Mouse (Mus musculus): ENCODE measurements around the gene Polr2c.
"Not testable (repeated sequence)": the region's sequence is repeated elsewhere in the genome, so short reads cannot be mapped to it uniquely, and the experiment has no call there.

Gene Polr2c

DNA sequence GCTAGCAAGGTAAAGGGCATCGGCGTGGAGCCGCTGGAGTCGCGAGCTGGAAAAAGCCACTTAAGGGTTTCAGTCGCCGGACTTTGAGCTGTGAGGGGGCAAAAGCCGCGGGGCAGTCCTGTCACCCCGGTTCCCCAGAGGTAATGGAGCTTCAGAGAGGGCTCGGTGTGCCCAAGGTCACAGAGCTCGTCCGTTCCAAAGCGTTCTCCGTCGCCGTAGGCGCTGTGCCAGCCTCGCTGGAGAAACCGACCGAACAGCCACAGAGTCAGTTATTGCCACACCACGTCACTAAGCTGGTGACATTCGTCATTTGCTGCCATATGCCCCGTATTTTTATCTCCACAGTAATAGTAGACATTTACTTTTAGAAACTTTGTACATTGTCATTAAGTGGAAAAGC, 18.6 kb upstream of the Polr2c start:
- DNase-seq (ENCODE audit: extremely low spot score, low read depth, low spot score) = no peak

GRCm38 (mm10) chr8:94841183-94841582, 16.1 kb upstream of the Polr2c start:
- no peak for DNase-seq (ENCODE audit: extremely low spot score, low read depth, low spot score)

DNA sequence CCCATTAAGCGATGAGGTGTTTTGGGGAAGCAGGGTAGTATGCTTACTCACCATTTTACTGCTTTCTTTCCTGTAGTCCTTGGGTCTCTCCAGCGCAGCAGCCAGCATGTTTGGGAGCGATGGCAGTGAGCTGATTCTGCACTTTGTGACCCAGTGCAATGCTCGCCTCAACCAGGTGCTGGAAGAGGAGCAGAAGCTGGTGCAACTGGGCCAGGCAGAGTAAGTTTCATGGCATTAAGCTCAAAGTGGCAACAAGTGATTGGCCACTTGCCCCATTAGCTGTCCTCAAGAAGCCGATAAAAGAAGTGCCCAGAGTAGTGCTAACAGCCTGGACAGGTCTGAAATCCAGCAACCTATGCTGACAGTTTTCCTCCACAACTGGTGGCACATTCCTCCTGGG, 7.2 kb upstream of the Polr2c start:
- no peak for DNase-seq (ENCODE audit: extremely low spot score, low read depth, low spot score)

- not testable (repeated sequence) for DNase-seq (ENCODE audit: extremely low spot score, low read depth, low spot score)
Measured at GRCm38 (mm10) chr8:94854761-94855160, 2.5 kb upstream of the Polr2c start.

DNA sequence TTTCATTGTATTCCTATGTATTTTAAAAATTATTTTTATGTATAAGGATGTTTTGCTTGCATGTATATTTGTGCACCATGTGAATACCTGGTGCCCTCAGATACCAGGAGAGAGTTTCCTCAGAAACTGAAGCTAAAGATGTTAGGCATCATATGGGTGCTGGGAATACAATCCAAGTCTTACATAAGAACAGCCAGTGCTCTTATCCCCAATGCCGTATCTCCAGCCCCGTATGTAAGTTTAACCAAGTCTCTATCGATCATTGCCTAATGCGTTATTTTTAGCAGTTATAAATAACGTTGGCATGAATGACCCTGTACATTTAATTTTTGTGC, 272 bp upstream of the Polr2c start:
- no peak for DNase-seq (ENCODE audit: extremely low spot score, low read depth, low spot score)

DNA sequence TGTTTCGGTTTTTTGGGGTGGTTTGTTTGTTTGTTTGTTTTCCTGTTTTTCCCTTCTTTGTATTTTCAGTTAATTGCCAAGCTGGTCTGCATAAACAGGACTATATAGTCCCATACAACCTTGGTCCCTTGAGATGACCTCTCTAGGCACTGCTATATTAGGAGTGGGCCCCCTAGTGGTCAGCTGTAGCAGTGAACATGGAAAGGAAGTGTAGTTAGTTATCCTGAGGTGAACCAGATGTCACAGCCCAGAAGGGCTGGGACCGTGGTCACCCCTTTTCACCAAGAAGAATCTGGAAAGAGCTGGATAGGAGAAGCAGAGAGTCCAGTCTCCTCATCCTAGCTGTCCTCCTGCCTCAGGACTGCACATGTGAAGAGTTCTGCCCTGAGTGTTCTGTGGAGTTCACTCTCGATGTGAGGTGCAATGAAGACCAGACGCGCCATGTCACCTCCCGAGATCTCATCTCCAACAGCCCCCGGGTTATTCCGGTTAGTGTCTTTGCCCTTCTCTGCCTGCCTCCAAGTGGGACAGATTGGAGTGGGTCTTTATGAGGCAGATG, 4.2 kb downstream of the Polr2c start:
- DNase-seq (ENCODE audit: extremely low spot score, low read depth, low spot score) = no peak

- no peak for DNase-seq (ENCODE audit: extremely low spot score, low read depth, low spot score)
Measured at GRCm38 (mm10) chr8:94862487-94863220, 5.4 kb downstream of the Polr2c start.

DNA sequence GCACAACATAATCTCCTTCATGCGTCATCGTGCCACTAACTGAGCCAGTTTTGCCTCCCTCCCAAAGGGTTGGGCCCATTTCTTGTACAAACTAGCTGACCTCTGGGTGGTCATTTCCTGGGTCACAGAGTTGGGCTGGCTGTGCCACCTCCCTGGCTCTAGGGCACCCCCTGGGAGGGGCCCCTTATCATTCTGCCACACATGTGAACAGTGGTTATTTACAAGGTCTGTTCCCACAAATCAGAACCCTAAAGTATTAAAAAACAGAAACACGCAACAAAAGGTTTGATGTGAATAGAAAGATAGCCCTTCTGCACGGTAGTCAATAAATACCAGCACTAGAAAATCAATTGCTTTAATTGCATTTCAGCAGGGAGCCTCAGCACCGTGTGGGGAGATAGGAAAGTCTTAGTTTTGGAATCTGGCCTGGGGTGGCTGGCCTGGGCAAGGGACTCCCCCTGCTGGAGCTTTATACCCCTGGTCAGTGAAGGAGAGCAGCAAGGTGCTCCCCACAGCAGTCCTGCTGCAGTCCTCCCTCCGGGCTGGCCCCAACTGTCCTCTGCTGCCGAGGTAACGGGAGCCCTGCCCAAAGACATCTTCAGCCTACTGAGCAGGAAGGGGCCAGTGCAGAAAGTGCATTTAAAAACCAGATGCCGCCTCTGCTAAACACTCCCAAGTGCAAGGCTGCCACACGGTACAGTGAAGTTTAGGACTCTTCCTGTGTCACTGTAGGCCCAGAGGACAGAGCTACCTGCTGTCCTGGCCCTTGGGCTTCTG, 6.8 kb downstream of the Polr2c start:
- DNase-seq (ENCODE audit: extremely low spot score, low read depth, low spot score) = no peak

- DNase-seq (ENCODE audit: extremely low spot score, low read depth, low spot score) = no peak
Measured at GRCm38 (mm10) chr8:94865292-94865691, 8.0 kb downstream of the Polr2c start.

DNA sequence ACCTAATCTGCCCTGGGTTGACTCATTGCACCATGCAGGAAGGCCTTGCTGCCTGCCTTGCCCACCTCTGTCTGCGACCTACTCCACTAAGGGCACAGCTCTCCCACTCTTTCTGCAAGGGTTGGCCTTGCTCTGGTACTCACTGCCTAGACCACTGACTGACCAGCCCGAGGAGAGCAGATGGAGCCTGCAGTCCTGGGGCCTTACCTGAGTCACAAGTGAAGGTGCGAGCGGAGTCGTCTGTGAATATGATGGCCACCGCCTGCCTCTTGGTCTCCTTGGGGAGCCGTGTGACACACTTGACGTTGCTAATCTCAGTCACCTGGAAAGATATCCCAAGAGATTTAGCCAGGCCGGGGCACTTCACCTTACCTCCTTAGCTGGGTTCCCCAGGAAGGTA, 9.7 kb downstream of the Polr2c start:
- DNase-seq (ENCODE audit: extremely low spot score, low read depth, low spot score) = no peak

- DNase-seq (ENCODE audit: extremely low spot score, low read depth, low spot score) = no peak
Measured at GRCm38 (mm10) chr8:94869146-94869545, 11.9 kb downstream of the Polr2c start.

GRCm38 (mm10) chr8:94870003-94870402, 12.8 kb downstream of the Polr2c start:
- no peak for DNase-seq (ENCODE audit: extremely low spot score, low read depth, low spot score)

- no peak for DNase-seq (ENCODE audit: extremely low spot score, low read depth, low spot score)
Measured at GRCm38 (mm10) chr8:94870474-94871107, 13.3 kb downstream of the Polr2c start.

DNA sequence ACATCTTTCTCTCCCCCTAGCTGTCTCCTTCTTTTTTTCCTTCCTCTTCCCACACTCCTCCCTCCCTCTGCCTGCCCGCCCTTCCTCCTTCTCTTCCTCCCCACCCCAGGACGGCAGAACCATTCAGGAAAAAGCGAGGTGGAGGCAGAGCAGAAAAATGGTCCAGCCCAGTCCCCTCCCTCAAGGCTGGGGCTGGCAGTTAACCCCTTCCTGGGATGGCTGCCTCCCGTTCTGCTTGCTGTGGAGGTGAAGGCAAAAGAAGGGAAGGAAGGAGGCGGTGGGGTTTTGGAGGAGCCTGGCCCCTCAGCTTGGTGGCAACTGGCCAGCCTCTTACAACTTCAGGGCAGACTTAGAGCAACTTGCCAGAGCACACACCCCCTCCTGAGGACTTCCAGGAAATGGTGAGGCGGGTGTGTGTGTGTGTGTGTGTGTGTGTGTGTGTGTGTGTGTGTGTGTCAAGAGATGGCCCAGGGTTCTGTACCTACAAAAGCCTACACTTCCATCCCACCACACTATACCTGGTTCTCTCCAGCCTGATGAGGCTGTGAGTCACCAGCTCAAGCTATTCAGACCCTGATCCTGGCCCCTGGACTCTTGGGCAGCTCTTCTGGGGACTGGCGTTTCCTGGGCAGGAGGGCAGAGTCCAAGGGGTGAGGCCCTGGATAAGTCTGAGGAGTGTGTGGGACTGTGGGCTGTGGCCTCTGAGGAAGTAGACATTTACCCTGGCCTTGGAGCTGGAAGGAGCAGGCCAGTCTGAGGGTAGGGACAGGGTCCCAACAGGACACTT, 14.1 kb downstream of the Polr2c start:
- DNase-seq (ENCODE audit: extremely low spot score, low read depth, low spot score) = no peak

GRCm38 (mm10) chr8:94872156-94872555, 14.9 kb downstream of the Polr2c start:
- DNase-seq (ENCODE audit: extremely low spot score, low read depth, low spot score) = no peak

- no peak for DNase-seq (ENCODE audit: extremely low spot score, low read depth, low spot score)
Measured at GRCm38 (mm10) chr8:94872576-94872975, 15.3 kb downstream of the Polr2c start.

- no peak for DNase-seq (ENCODE audit: extremely low spot score, low read depth, low spot score)
Measured at GRCm38 (mm10) chr8:94874358-94874757, 17.1 kb downstream of the Polr2c start.

DNA sequence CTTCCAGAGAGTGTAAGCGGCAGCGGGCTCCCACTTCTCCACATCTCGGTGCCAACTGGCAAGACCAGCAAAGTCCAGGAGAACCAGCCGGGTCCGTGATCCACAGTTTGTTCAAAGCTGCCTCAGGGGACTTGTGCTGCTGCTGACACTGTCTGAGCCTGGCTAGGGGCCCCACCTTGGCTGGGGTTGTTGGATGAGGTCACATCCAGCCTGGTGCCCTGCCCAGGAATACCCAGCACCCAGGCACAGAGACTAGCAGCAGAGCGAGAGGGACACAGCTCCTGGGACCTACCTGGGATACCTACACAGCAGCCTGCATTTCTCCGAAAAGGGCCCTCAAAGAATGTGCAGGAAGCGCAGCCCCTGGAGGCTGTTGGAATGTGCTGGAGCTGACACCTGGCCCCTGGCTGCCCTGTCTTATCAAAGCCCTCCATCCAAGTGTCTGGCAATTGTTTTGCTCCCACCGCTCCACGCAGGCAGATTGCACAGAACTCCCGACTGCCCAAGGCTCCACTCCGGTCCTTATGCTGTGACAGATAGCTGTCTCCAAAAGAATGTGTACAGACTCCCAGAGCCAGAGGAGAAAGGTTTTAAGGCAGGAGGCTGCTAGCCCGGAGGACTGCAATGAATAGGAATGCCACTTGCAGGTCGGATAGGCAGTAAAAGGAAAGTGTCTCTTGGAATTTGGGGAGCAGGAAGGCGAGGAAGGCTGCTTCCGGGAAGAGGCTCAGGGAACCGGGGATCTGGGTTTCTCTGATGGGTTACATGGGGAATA, 18.0 kb downstream of the Polr2c start:
- DNase-seq (ENCODE audit: extremely low spot score, low read depth, low spot score) = no peak

- DNase-seq (ENCODE audit: extremely low spot score, low read depth, low spot score) = no peak
Measured at GRCm38 (mm10) chr8:94875871-94876150, 18.6 kb downstream of the Polr2c start.

DNA sequence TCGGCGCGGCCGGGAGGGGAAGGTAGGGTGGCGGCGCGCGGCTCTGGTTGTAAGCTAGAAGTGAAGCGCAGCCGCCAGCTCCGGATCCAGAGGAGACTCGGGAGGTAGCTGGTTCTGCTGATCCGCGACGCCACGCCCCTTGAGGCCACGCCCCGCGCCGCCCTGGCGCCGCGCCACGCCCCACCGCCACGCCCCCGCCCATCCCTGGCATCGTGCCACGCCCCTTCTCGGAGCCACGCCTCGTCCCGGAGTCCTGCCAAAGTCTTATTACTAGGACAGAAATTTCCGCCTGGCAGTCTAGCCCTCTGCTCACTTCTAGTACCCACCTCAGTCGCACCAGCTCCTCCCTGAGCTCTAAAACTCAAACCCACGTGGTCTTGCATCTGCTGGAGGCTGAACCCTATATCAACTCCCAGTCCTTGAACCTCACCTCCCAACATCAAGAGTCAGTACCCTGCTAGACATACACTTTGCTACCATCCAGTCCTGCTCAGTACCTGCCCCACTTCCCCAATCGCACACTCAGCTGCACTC, 19.0 kb downstream of the Polr2c start, which contains the start of gene Dok4:
TSS of gene Dok4 (minus strand) at position 134 of the 534 bp plus-strand sequence.
- no peak for DNase-seq (ENCODE audit: extremely low spot score, low read depth, low spot score)
